Mouse (Mus musculus) cerebellum, adult 9-10 months (tissue): ENCODE measurements at regions not wholly inside any gene's neighbourhood (a gene's known extent, or its start where the extent isn't known, plus 50 kb on each side); places are given as distances from the start of the nearest gene placed in this dataset.
"Not testable (repeated sequence)": the region's sequence is repeated elsewhere in the genome, so short reads cannot be mapped to it uniquely, and the experiment has no call there.

Experiments
- DNase-seq: peaks from one replicate; pipeline ENCODE4 v3.0.0; 2022

GRCm38 (mm10) chr2:94772801-94773200, 334.9 kb upstream of the Api5 start:
- DNase-seq: no peak

- DNase-seq: no peak
These were observed 334.3 kb upstream of the Api5 start for GRCm38 (mm10) chr2:94772268-94772667.

GRCm38 (mm10) chr2:94766524-94766923, 328.6 kb upstream of the Api5 start:
- DNase-seq: no peak

GRCm38 (mm10) chr2:94764852-94765435, 327.0 kb upstream of the Api5 start:
- no peak for DNase-seq

- no peak for DNase-seq
These were observed 326.5 kb upstream of the Api5 start for GRCm38 (mm10) chr2:94764451-94764850.

GRCm38 (mm10) chr2:94748161-94748711, 310.3 kb upstream of the Api5 start:
- DNase-seq: peak; percentile 48

GRCm38 (mm10) chr2:94729791-94730190, 291.9 kb upstream of the Api5 start:
- no peak for DNase-seq

- DNase-seq: no peak
These were observed 261.4 kb upstream of the Api5 start for GRCm38 (mm10) chr2:94699383-94699782.

GRCm38 (mm10) chr2:94695212-94695611, 257.3 kb upstream of the Api5 start:
- no peak for DNase-seq

GRCm38 (mm10) chr2:94690560-94690959, 252.6 kb upstream of the Api5 start:
- DNase-seq: no peak

GRCm38 (mm10) chr2:94685619-94686018, 247.7 kb upstream of the Api5 start:
- DNase-seq: not testable (repeated sequence)

- DNase-seq: no peak
These were observed 242.3 kb upstream of the Api5 start for GRCm38 (mm10) chr2:94680096-94680765.

GRCm38 (mm10) chr2:94665850-94666249, 227.9 kb upstream of the Api5 start:
- DNase-seq: peak; percentile 21

GRCm38 (mm10) chr2:94658426-94658825, 220.5 kb upstream of the Api5 start:
- DNase-seq: no peak
